In the genomic region with DNA sequence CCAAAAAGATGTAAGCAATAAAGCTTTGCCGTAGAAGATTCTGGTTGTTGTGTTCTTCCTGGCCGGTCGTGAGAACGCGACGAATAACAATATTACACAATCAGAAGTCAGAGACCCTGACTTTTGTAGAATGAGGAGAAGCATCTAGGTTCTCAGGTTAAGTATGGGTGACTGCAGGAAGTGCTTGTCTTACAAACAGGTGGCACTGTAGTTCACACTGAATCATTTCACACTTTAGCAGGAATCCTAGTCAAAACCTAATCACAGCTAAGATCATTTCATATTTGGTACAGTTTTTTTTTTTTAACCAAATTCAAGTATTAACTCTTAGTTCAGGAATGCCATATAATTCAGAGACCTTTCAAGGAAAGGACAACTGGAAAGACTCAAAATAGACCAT, we compare ENCODE assay signal across 27 mouse cellular contexts. TPM values are rescaled to one million over a fixed set of nuclear protein-coding genes. Genes with fewer than 3 reads are reported as not detected.
DNase-seq lines count a peak whose midpoint lies in the region; TF ChIP-seq lines count a peak whose summit lies in the region.
"Had no signal": no experiment of that assay in that cellular context is flagged by ENCODE, and none has a peak within 500 bp of the region (broad histone marks: within the 10 kb centered on the region; RNA-seq: fewer than 3 reads in every experiment).

No protein-coding gene starts in this region.

- H3K79me2 ChIP-seq in heart, adult 2 months (replicated peaks; ENCODE audit: control insufficient read depth, insufficient read depth, low read length): no peaks in the 10 kb centered on the region

- no peak for TF ChIP-seq EP300 in heart, adult 2 months (IDR thresholded peaks at IDR 0.05; ENCODE audit: insufficient read depth, low read depth, low read length)

- 98% methylated on average over 6 of the region's 6 CpGs for WGBS in heart, adult 2 months

- intact Hi-C loops in gastrocnemius, adult 2 months (cut with DNase I): no loop called here
- intact Hi-C loops in gastrocnemius, postnatal 36 days (cut with DNase I): no loop called here
- intact Hi-C loops in heart, adult 2 months (cut with DNase I): no loop called here
- intact Hi-C loops in heart, postnatal 14 days (cut with DNase I): no loop called here
- intact Hi-C loops in left cerebral cortex, adult 2 months (cut with DNase I): no loop called here

- H3K4me1 ChIP-seq in heart, adult 2 months (ENCODE audit: control insufficient read depth, insufficient read depth, low read length): no peaks in the 10 kb centered on the region
- H3K4me1 ChIP-seq: embryonic facial prominence, embryonic 15.5 days; forebrain, embryonic 10.5 days; forebrain, embryonic 12.5 days had no signal

- no peak for TF ChIP-seq POLR2A in heart, adult 2 months (IDR thresholded peaks at IDR 0.05; ENCODE audit: insufficient read depth, low read depth, low read length)

- no peak overlapping the region for H3K4me3 ChIP-seq in gastrocnemius, adult 2 months
- H3K4me3 ChIP-seq in heart, adult 2 months: no peak overlapping the region
- H3K4me3 ChIP-seq in left cerebral cortex, adult 2 months: no peak overlapping the region
- H3K4me3 ChIP-seq: embryonic facial prominence, embryonic 13.5 days; embryonic facial prominence, embryonic 15.5 days; erythroblast, embryonic 14.5 days; forebrain, embryonic 10.5 days; forebrain, embryonic 12.5 days had no signal

- no peak overlapping the region for H3K9ac ChIP-seq in heart, adult 2 months (ENCODE audit: low read depth, low read length)
- H3K9ac ChIP-seq: embryonic facial prominence, embryonic 13.5 days; embryonic facial prominence, embryonic 15.5 days; forebrain, embryonic 12.5 days had no signal

- no peak overlapping the region for H3K27ac ChIP-seq in gastrocnemius, adult 2 months
- H3K27ac ChIP-seq in heart, adult 2 months: no peak overlapping the region
- no peak overlapping the region for H3K27ac ChIP-seq in left cerebral cortex, adult 2 months
- H3K27ac ChIP-seq: embryonic facial prominence, embryonic 13.5 days; embryonic facial prominence, embryonic 15.5 days; forebrain, embryonic 10.5 days; forebrain, embryonic 12.5 days had no signal

- no peaks in the 10 kb centered on the region for H3K27me3 ChIP-seq in heart, adult 2 months (ENCODE audit: control insufficient read depth, insufficient read depth, low read length)
- H3K27me3 ChIP-seq: embryonic facial prominence, embryonic 13.5 days; embryonic facial prominence, embryonic 15.5 days; forebrain, embryonic 12.5 days had no signal

- peak; percentile 45 for TF ChIP-seq CTCF in gastrocnemius, adult 2 months (IDR thresholded peaks at IDR 0.05)
- peak; percentile 54 for TF ChIP-seq CTCF in heart, adult 2 months (IDR thresholded peaks at IDR 0.05)
- peak; percentile 16 for TF ChIP-seq CTCF in left cerebral cortex, adult 2 months (IDR thresholded peaks at IDR 0.05)

- DNase-seq in gastrocnemius, adult 2 months: no peak
- no peak for DNase-seq in gastrocnemius, postnatal 36 days
- no peak for DNase-seq in heart, adult 2 months
- no peak for DNase-seq in heart, postnatal 14 days
- DNase-seq in left cerebral cortex, adult 2 months (ENCODE audit: extremely low spot score in 1 of 2, low spot score in 2 of 2): no peak
- no peak for DNase-seq in left cerebral cortex, adult 11 months (ENCODE audit: low spot score)
- DNase-seq in 416B (ENCODE audit: low read depth): peak; percentile 7
- DNase-seq: adrenal gland, adult 2 months; adrenal gland, postnatal 10 days; adrenal gland, postnatal 25 days; cerebellum, adult 11 months; cerebellum, adult 18-20 months; cerebellum, adult 8-10 months; cerebellum, adult 9-11 months; cerebellum, postnatal 14 days; cerebellum, postnatal 36 days; embryo, embryonic 11 days had no signal

- H3K36me3 ChIP-seq in heart, adult 2 months (ENCODE audit: control insufficient read depth, insufficient read depth, low read length): peaks cover 5% of the 10 kb centered on the region
- H3K36me3 ChIP-seq: embryonic facial prominence, embryonic 13.5 days; embryonic facial prominence, embryonic 15.5 days; forebrain, embryonic 10.5 days; forebrain, embryonic 12.5 days had no signal

RNA-seq across cellular contexts. Expression of a gene that starts 18.9 kb away (rescaled TPM):
- total RNA-seq in gastrocnemius, adult 2 months (2021): 10 to 100 TPM; 13.4 to 14.1 TPM
- 10 to 100 TPM; 13.1 to 17.0 TPM for total RNA-seq in gastrocnemius, postnatal 36 days (2021)
- total RNA-seq in heart, adult 2 months (2021): 10 to 100 TPM; 33.4 to 33.6 TPM
- 41.4 and 43.1 TPM in 2 replicates for polyA plus RNA-seq in heart, adult 2 months (2012; rRNA removed)
- total RNA-seq in heart, postnatal 14 days (2021): 10 to 100 TPM; 32.4 to 46.2 TPM
- total RNA-seq in left cerebral cortex, adult 2 months (2021): 10 to 100 TPM; 12.0 to 12.3 TPM
- polyA plus RNA-seq: erythroblast, embryonic 14.5 days had no signal

RNA-seq across cellular contexts. Expression of a gene that starts 33.8 kb away (rescaled TPM):
- total RNA-seq in gastrocnemius, adult 2 months (2021): not detected
- under 1 TPM; 0.12 to 0.41 TPM for total RNA-seq in gastrocnemius, postnatal 36 days (2021)
- total RNA-seq in heart, adult 2 months (2021): under 1 TPM in 1 of 2 experiments, not detected in 1; 0.08 TPM
- 0.20 and 0.23 TPM in 2 replicates for polyA plus RNA-seq in heart, adult 2 months (2012; rRNA removed)
- total RNA-seq in heart, postnatal 14 days (2021): under 1 TPM in 1 of 2 experiments, not detected in 1; 0.31 TPM
- not detected for total RNA-seq in left cerebral cortex, adult 2 months (2021)
- total RNA-seq: common myeloid progenitor, adult 5-6 weeks; ES-E14; MEL had no signal
- polyA plus RNA-seq: erythroblast, embryonic 14.5 days had no signal

RNA-seq across cellular contexts. Expression of a gene that starts 51.0 kb away (rescaled TPM):
- 10 to 100 TPM; 16.3 to 17.7 TPM for total RNA-seq in gastrocnemius, adult 2 months (2021)
- total RNA-seq in gastrocnemius, postnatal 36 days (2021): 10 to 100 TPM; 13.4 to 15.1 TPM
- total RNA-seq in heart, adult 2 months (2021): 10 to 100 TPM; 35.5 to 52.9 TPM
- 17.9 and 24.3 TPM in 2 replicates for polyA plus RNA-seq in heart, adult 2 months (2012; rRNA removed)
- 10 to 100 TPM in 1 of 2 experiments, 1 to 10 TPM in 1; 8.7 to 22.0 TPM for total RNA-seq in heart, postnatal 14 days (2021)
- 1 to 10 TPM; 2.3 to 2.6 TPM for total RNA-seq in left cerebral cortex, adult 2 months (2021)
- total RNA-seq: common myeloid progenitor, adult 5-6 weeks; ES-E14; MEL had no signal
- polyA plus RNA-seq: C2C12; embryonic facial prominence, embryonic 11.5 days; erythroblast, embryonic 14.5 days; forebrain, embryonic 10.5 days; forebrain, embryonic 12.5 days had no signal
